Mouse (Mus musculus): ENCODE measurements around the gene Smc6. TPM values are rescaled to one million over a fixed set of nuclear protein-coding genes. Genes with fewer than 3 reads are reported as not detected.
A peak's percentile ranks its signal among the peaks of the same experiment; 100 is the strongest.

Gene Smc6
- 130 TPM in 2 replicates for polyA plus RNA-seq (2016; fragmentation: Nextera tagmentation; extraction: Ambion mirVana)

GRCm38 (mm10) chr12:11265382-11266281 is at the start of gene Smc6, which contains the start of gene Gen1:
Smc6 (plus strand) TSS chr12:11265886.
Gen1 (minus strand) TSS chr12:11265801.
- 0% methylated on average over 83 of the region's 83 CpGs for WGBS
- Histone ChIP-seq H3K27ac (replicated peaks) (peak within 1 kb of the TSS; percentile 93), H3K4me1 (peaks cover 46% of the 10 kb centered on the region), H3K27me3 (ENCODE audit: low read depth, poor library complexity, severe bottlenecking) (no peaks in the 10 kb centered on the region), H3K36me3 (no peaks in the 10 kb centered on the region), H3K9me3 (replicated peaks) (no peaks in the 10 kb centered on the region), H3K4me3 (peak within 1 kb of the TSS; percentile 78)
- DNase-seq (ENCODE audit: low spot score) = peak; percentile 98

DNA sequence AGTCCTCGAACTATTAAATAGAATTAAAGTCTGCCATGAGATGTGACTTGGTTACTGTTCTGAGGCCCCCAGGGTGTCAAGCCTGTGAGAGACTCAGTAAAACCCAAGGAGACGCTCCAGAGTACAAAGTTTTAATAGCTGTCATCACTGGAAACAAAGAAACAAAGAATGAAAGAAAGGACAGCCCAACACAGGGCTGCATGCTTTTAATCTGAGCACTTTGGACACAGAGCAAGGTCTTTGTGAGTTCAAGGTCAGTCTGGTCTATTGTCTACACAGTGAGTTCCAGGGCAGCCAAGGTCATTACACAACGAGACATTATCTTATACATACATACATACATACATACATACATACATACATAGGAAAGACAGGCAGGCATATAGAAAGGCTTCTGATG is 49.2 kb upstream of the Smc6 start:
- no peak for DNase-seq (ENCODE audit: low spot score)
- H3K27me3 ChIP-seq (ENCODE audit: low read depth, poor library complexity, severe bottlenecking) = no peaks in the 10 kb centered on the region
- H3K27ac ChIP-seq (replicated peaks) = no peak overlapping the region
- no peaks in the 10 kb centered on the region for H3K36me3 ChIP-seq
- WGBS = 85% methylated on average over 3 of the region's 3 CpGs
- peaks cover 2% of the 10 kb centered on the region; the same call in 1 of the 2 replicates for H3K4me1 ChIP-seq
- H3K4me3 ChIP-seq = no peak overlapping the region
- no peaks in the 10 kb centered on the region for H3K9me3 ChIP-seq (replicated peaks)

- WGBS = 87% methylated on average over 7 of the region's 7 CpGs
- Histone ChIP-seq H3K4me3 (no peak overlapping the region), H3K36me3 (no peaks in the 10 kb centered on the region), H3K27ac (replicated peaks) (no peak overlapping the region), H3K4me1 (peaks cover 10% of the 10 kb centered on the region), H3K9me3 (replicated peaks) (no peaks in the 10 kb centered on the region), H3K27me3 (ENCODE audit: low read depth, poor library complexity, severe bottlenecking) (no peaks in the 10 kb centered on the region)
- no peak for DNase-seq (ENCODE audit: low spot score)
Measured at GRCm38 (mm10) chr12:11217726-11218250, 47.9 kb upstream of the Smc6 start.

GRCm38 (mm10) chr12:11221524-11222330 is 44.0 kb upstream of the Smc6 start:
- H3K4me1 ChIP-seq = peaks cover 18% of the 10 kb centered on the region
- no peaks in the 10 kb centered on the region for H3K36me3 ChIP-seq
- no peaks in the 10 kb centered on the region for H3K9me3 ChIP-seq (replicated peaks)
- H3K4me3 ChIP-seq = no peak overlapping the region
- H3K27ac ChIP-seq (replicated peaks) = peak overlapping the region; percentile 74
- peak; percentile 32 for DNase-seq (ENCODE audit: low spot score)
- WGBS = 65% methylated on average over 20 of the region's 20 CpGs
- H3K27me3 ChIP-seq (ENCODE audit: low read depth, poor library complexity, severe bottlenecking) = no peaks in the 10 kb centered on the region

GRCm38 (mm10) chr12:11222566-11222965 is 43.1 kb upstream of the Smc6 start:
- H3K27ac ChIP-seq (replicated peaks) = peak overlapping the region; percentile 74; the same call in 1 of the 2 replicates
- DNase-seq (ENCODE audit: low spot score) = no peak
- H3K27me3 ChIP-seq (ENCODE audit: low read depth, poor library complexity, severe bottlenecking) = no peaks in the 10 kb centered on the region
- no peak overlapping the region for H3K4me3 ChIP-seq
- no peaks in the 10 kb centered on the region for H3K36me3 ChIP-seq
- WGBS = 69% methylated on average over 3 of the region's 3 CpGs
- H3K4me1 ChIP-seq = peaks cover 18% of the 10 kb centered on the region
- no peaks in the 10 kb centered on the region for H3K9me3 ChIP-seq (replicated peaks)

- H3K9me3 ChIP-seq (replicated peaks) = no peaks in the 10 kb centered on the region
- no peak overlapping the region for H3K27ac ChIP-seq (replicated peaks)
- H3K27me3 ChIP-seq (ENCODE audit: low read depth, poor library complexity, severe bottlenecking) = no peaks in the 10 kb centered on the region
- no peaks in the 10 kb centered on the region for H3K36me3 ChIP-seq
- H3K4me3 ChIP-seq = no peak overlapping the region
- no peak for DNase-seq (ENCODE audit: low spot score)
- WGBS = 92% methylated on average over 10 of the region's 10 CpGs
- peaks cover 18% of the 10 kb centered on the region for H3K4me1 ChIP-seq
Measured at GRCm38 (mm10) chr12:11223090-11223489, 42.6 kb upstream of the Smc6 start.

DNA sequence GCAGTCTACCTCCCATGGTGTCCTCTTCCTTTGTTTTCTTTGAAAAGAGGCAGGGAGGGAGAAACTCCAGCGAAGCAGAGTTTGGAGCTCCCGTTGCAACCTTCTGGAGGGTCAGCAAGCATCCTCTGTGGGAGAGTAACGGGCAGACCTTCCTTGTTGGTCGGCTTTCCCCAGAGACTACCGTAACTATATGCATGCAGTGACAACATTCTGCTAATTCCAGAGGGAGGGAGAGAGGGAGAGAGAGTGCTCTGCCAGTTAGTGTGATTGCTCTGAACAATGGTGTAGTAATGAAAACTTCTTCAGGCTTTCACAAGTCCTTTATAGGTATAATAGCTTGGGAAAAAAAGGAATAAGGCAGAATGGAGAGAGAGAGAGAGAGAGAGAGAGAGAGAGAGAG is 41.0 kb upstream of the Smc6 start:
- WGBS = 2% methylated on average over 5 of the region's 5 CpGs
- Histone ChIP-seq H3K27me3 (ENCODE audit: low read depth, poor library complexity, severe bottlenecking) (no peaks in the 10 kb centered on the region), H3K9me3 (replicated peaks) (no peaks in the 10 kb centered on the region), H3K4me3 (no peak overlapping the region), H3K27ac (replicated peaks) (peak overlapping the region; percentile 58; the same call in 1 of the 2 replicates), H3K4me1 (peaks cover 18% of the 10 kb centered on the region), H3K36me3 (no peaks in the 10 kb centered on the region)
- DNase-seq (ENCODE audit: low spot score) = no peak

DNA sequence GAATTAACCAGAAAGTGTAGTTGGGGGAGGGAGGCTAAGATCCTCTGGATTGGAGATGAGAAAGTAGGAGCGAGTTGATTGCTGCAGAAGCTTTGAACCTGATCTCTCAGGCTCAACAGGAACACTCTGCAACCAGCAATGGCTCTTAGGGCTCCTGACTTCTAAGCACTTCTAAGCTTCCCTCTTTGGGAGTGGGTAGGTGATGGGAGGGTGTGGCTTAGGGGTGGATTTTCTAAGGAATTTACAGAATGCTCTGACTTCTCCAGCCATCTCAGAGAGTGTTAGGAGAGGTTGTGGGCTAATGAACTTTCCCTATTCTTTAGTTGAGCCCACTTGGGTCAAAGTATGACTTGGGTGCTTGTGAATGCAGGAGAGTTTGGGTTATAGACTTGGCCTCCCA is 39.6 kb upstream of the Smc6 start:
- DNase-seq (ENCODE audit: low spot score) = no peak
- 22% methylated on average over 1 of the region's 1 CpGs for whole genome bisulfite sequencing
- H3K27ac ChIP-seq (replicated peaks) = no peak overlapping the region

GRCm38 (mm10) chr12:11226529-11227268 is 39.0 kb upstream of the Smc6 start:
- Histone ChIP-seq H3K4me3 (no peak overlapping the region), H3K27ac (replicated peaks) (no peak overlapping the region), H3K9me3 (replicated peaks) (no peaks in the 10 kb centered on the region), H3K36me3 (no peaks in the 10 kb centered on the region), H3K27me3 (ENCODE audit: low read depth, poor library complexity, severe bottlenecking) (no peaks in the 10 kb centered on the region), H3K4me1 (peaks cover 14% of the 10 kb centered on the region)
- 85% methylated on average over 5 of the region's 5 CpGs for WGBS
- no peak for DNase-seq (ENCODE audit: low spot score)

More for the DNA sequence above, 39.6 kb upstream of the Smc6 start:
- Histone ChIP-seq H3K4me3 (no peak overlapping the region), H3K36me3 (no peaks in the 10 kb centered on the region), H3K27me3 (ENCODE audit: low read depth, poor library complexity, severe bottlenecking) (no peaks in the 10 kb centered on the region), H3K9me3 (replicated peaks) (no peaks in the 10 kb centered on the region), H3K4me1 (peaks cover 18% of the 10 kb centered on the region)

DNA sequence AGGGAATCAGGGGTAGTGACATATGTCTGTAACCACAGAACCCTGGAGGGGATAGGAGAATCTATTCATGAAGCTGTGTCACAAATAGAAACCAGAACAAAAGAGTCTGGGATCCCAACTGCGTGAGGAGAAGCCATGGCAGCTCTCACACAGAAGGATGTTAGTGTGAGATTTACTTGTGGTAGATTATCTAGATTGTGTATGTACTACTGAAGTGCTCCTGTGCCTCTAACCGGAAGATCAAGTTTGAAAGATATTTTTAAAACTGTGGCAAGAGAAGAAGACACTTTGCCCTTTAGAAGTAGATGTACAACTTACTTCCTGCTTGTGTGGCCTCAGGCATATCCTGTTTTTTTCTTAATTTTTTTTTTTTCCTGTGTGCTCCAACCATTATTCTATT is 35.4 kb upstream of the Smc6 start:
- WGBS = 86% methylated on average over 2 of the region's 2 CpGs
- Histone ChIP-seq H3K4me3 (no peak overlapping the region), H3K27ac (replicated peaks) (no peak overlapping the region), H3K27me3 (ENCODE audit: low read depth, poor library complexity, severe bottlenecking) (no peaks in the 10 kb centered on the region), H3K36me3 (no peaks in the 10 kb centered on the region), H3K4me1 (no peaks in the 10 kb centered on the region), H3K9me3 (replicated peaks) (no peaks in the 10 kb centered on the region)
- no peak for DNase-seq (ENCODE audit: low spot score)

DNA sequence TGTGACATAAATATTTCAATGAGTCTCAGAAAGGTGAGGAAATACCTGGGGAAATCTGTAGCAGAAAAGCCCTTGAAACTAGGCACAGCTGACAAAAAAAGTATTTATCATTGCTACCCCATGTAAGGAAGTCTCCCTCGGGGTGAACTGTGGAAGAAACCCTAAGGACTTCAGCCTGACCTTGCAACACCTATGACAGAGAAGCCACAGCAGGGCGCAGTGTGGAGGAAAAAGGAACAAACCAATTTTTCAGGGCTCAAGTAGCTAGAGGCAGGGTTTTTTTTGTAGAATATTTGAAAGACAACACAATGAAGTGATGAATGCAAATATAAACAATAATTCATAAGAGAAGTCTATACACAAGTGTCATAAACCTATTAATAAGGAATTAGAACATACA is 29.7 kb upstream of the Smc6 start:
- Histone ChIP-seq H3K27me3 (ENCODE audit: low read depth, poor library complexity, severe bottlenecking) (no peaks in the 10 kb centered on the region), H3K36me3 (peaks cover 22% of the 10 kb centered on the region), H3K9me3 (replicated peaks) (no peaks in the 10 kb centered on the region), H3K4me1 (no peaks in the 10 kb centered on the region), H3K27ac (replicated peaks) (no peak overlapping the region), H3K4me3 (no peak overlapping the region)
- DNase-seq (ENCODE audit: low spot score) = no peak
- 80% methylated on average over 2 of the region's 2 CpGs for WGBS

DNA sequence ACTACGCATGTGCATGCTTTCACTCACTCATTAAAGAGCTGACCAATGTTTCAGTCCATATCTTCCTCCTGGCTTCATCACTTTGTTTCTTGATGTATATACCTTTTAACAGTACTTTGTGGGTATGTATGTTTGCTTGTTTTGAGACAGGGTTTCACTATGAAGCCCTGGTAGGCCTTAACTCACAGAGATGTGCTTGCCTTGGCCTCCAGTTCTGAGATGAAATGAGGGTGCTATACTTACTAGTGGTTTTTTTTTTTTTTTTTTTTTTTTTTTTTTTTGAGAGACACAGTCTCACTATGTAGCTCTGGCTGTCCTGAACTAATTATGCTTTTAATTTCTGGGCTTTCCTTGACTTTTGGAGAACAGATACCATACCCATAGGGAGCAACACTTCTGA is 18.2 kb upstream of the Smc6 start:
- DNase-seq (ENCODE audit: low spot score) = no peak
- H3K36me3 ChIP-seq = peaks cover 81% of the 10 kb centered on the region

More for the DNA sequence above, 18.2 kb upstream of the Smc6 start:
- Histone ChIP-seq H3K27ac (replicated peaks) (no peak overlapping the region), H3K4me3 (no peak overlapping the region), H3K4me1 (no peaks in the 10 kb centered on the region), H3K9me3 (replicated peaks) (no peaks in the 10 kb centered on the region), H3K27me3 (ENCODE audit: low read depth, poor library complexity, severe bottlenecking) (no peaks in the 10 kb centered on the region)
- 93% methylated on average over 1 of the region's 1 CpGs for WGBS

All from midbrain, embryonic 10.5 days (tissue).